Mouse (Mus musculus) ZHBTc4 (cell line): ENCODE results near the gene Cyp2c67.
"Not testable (repeated sequence)": the region's sequence is repeated elsewhere in the genome, so short reads cannot be mapped to it uniquely, and the experiment has no call there.

Experiments used
- DNase-seq: peaks from one replicate; pipeline ENCODE4 v3.0.0-alpha.2; 2011; ENCODE audit warnings: low read depth, low spot score

Cyp2c67 gene

GRCm38 (mm10) chr19:39648938-39649337, at the start of gene Cyp2c67:
TSS of gene Cyp2c67 (minus strand) at chr19:39649051.
- no peak for DNase-seq

GRCm38 (mm10) chr19:39665650-39666049, 16.8 kb upstream of the Cyp2c67 start:
- not testable (repeated sequence) for DNase-seq

GRCm38 (mm10) chr19:39652381-39652780, 3.5 kb upstream of the Cyp2c67 start:
- DNase-seq: peak; percentile 70

- peak; percentile 17 for DNase-seq
Measured at GRCm38 (mm10) chr19:39647519-39647918, 1.3 kb downstream of the Cyp2c67 start.

- DNase-seq: not testable (repeated sequence)
Measured at GRCm38 (mm10) chr19:39644551-39644950, 4.3 kb downstream of the Cyp2c67 start.
